Mouse (Mus musculus): Measurements from ENCODE around the gene Bicc1. TPM values are rescaled to one million over a fixed set of nuclear protein-coding genes. Genes with fewer than 3 reads are reported as not detected.
A peak's percentile ranks its signal among the peaks of the same experiment; 100 is the strongest.

Bicc1 gene
- total RNA-seq, 1 experiment, result 1.8 TPM

GRCm38 (mm10) chr10:71052748-71053147, 106.8 kb downstream of the Bicc1 start:
- TF ChIP-seq HCFC1 (IDR thresholded peaks at IDR 0.05; ENCODE audit: borderline replicate concordance, insufficient read depth, low read length) (no peak), MAFK (IDR thresholded peaks at IDR 0.05; ENCODE audit: insufficient read depth, low read depth, low read length) (no peak), ZC3H11A (IDR thresholded peaks at IDR 0.05; ENCODE audit: borderline replicate concordance, low read depth, low read length) (no peak), ZNF384 (IDR thresholded peaks at IDR 0.05; ENCODE audit: low read depth, low read length) (no peak), CHD2 (IDR thresholded peaks at IDR 0.05; ENCODE audit: low read depth, low read length) (no peak)
- no peaks in the 10 kb centered on the region for H3K9me3 ChIP-seq (ENCODE audit: control insufficient read depth, insufficient read depth, low read depth, low read length)
- H3K27ac ChIP-seq (ENCODE audit: insufficient read depth, low read depth, low read length, poor library complexity, severe bottlenecking), result no peak overlapping the region
- no peaks in the 10 kb centered on the region for H3K36me3 ChIP-seq (ENCODE audit: control insufficient read depth, insufficient read depth, low read length, poor library complexity, severe bottlenecking)
- 0 out of 4 replicates have a peak, but pooled peaks cover 0 to 3% of the 10 kb centered on the region in 2 experiments for H3K4me1 ChIP-seq (ENCODE audit: control insufficient read depth in 2 of 2, insufficient read depth in 2 of 2, low read length in 2 of 2, poor library complexity in 1 of 2)
- DNase-seq (ENCODE audit: low read depth, low spot score), result no peak
- H3K4me3 ChIP-seq (ENCODE audit: insufficient read depth in 1 of 2, low read depth in 1 of 2, low read length in 2 of 2, poor library complexity in 1 of 2, severe bottlenecking in 1 of 2), result no peak overlapping the region
- in situ Hi-C loops (cut with MboI; ENCODE audit: low sequenced_read_pairs in 2 of 2, unreplicated experiment in 2 of 2), result no loop called here
- H3K9ac ChIP-seq (ENCODE audit: insufficient read depth, low read depth, low read length, poor library complexity, severe bottlenecking), result no peak overlapping the region

- TF ChIP-seq CHD2 (IDR thresholded peaks at IDR 0.05; ENCODE audit: low read depth, low read length), result no peak
- no peak for TF ChIP-seq HCFC1 (IDR thresholded peaks at IDR 0.05; ENCODE audit: borderline replicate concordance, insufficient read depth, low read length)
- TF ChIP-seq MAFK (IDR thresholded peaks at IDR 0.05; ENCODE audit: insufficient read depth, low read depth, low read length), result no peak
- TF ChIP-seq ZC3H11A (IDR thresholded peaks at IDR 0.05; ENCODE audit: borderline replicate concordance, low read depth, low read length), result no peak
- TF ChIP-seq ZNF384 (IDR thresholded peaks at IDR 0.05; ENCODE audit: low read depth, low read length), result no peak
- Histone ChIP-seq H3K4me3 (ENCODE audit: insufficient read depth in 1 of 2, low read depth in 1 of 2, low read length in 2 of 2, poor library complexity in 1 of 2, severe bottlenecking in 1 of 2) (no peak overlapping the region), H3K9ac (ENCODE audit: insufficient read depth, low read depth, low read length, poor library complexity, severe bottlenecking) (no peak overlapping the region), H3K9me3 (ENCODE audit: control insufficient read depth, insufficient read depth, low read depth, low read length) (no peaks in the 10 kb centered on the region), H3K4me1 (ENCODE audit: control insufficient read depth in 2 of 2, insufficient read depth in 2 of 2, low read length in 2 of 2, poor library complexity in 1 of 2) (0 out of 4 replicates have a peak, but pooled peaks cover 0 to 3% of the 10 kb centered on the region in 2 experiments), H3K36me3 (ENCODE audit: control insufficient read depth, insufficient read depth, low read length, poor library complexity, severe bottlenecking) (no peaks in the 10 kb centered on the region), H3K27ac (ENCODE audit: insufficient read depth, low read depth, low read length, poor library complexity, severe bottlenecking) (no peak overlapping the region)
- DNase-seq (ENCODE audit: low read depth, low spot score), result no peak
- in situ Hi-C loops (cut with MboI; ENCODE audit: low sequenced_read_pairs in 2 of 2, unreplicated experiment in 2 of 2), result no loop called here
Measured at GRCm38 (mm10) chr10:71052208-71052607, 107.3 kb downstream of the Bicc1 start.

- in situ Hi-C loops (cut with MboI; ENCODE audit: low sequenced_read_pairs in 2 of 2, unreplicated experiment in 2 of 2), result no loop called here
- TF ChIP-seq ZNF384 (IDR thresholded peaks at IDR 0.05; ENCODE audit: low read depth, low read length), result no peak
- TF ChIP-seq CHD2 (IDR thresholded peaks at IDR 0.05; ENCODE audit: low read depth, low read length), result peak; percentile 72; the same call in 1 of the 2 replicates
- Histone ChIP-seq H3K27ac (ENCODE audit: insufficient read depth, low read depth, low read length, poor library complexity, severe bottlenecking) (no peak overlapping the region), H3K36me3 (ENCODE audit: control insufficient read depth, insufficient read depth, low read length, poor library complexity, severe bottlenecking) (no peaks in the 10 kb centered on the region), H3K9me3 (ENCODE audit: control insufficient read depth, insufficient read depth, low read depth, low read length) (no peaks in the 10 kb centered on the region), H3K4me3 (ENCODE audit: insufficient read depth in 1 of 2, low read depth in 1 of 2, low read length in 2 of 2, poor library complexity in 1 of 2, severe bottlenecking in 1 of 2) (peak overlapping the region; percentile 18 to 82; a peak in 3 of 4 replicates), H3K4me1 (ENCODE audit: control insufficient read depth in 2 of 2, insufficient read depth in 2 of 2, low read length in 2 of 2, poor library complexity in 1 of 2) (0 out of 4 replicates have a peak, but pooled peaks cover 0 to 3% of the 10 kb centered on the region in 2 experiments), H3K9ac (ENCODE audit: insufficient read depth, low read depth, low read length, poor library complexity, severe bottlenecking) (no peak overlapping the region)
- no peak for DNase-seq (ENCODE audit: low read depth, low spot score)
Measured at GRCm38 (mm10) chr10:71050722-71051333, 108.7 kb downstream of the Bicc1 start.

- Histone ChIP-seq H3K27ac (ENCODE audit: insufficient read depth, low read depth, low read length, poor library complexity, severe bottlenecking) (no peak overlapping the region), H3K4me1 (ENCODE audit: control insufficient read depth in 2 of 2, insufficient read depth in 2 of 2, low read length in 2 of 2, poor library complexity in 1 of 2) (0 out of 4 replicates have a peak, but pooled peaks cover 0 to 3% of the 10 kb centered on the region in 2 experiments), H3K36me3 (ENCODE audit: control insufficient read depth, insufficient read depth, low read length, poor library complexity, severe bottlenecking) (no peaks in the 10 kb centered on the region), H3K4me3 (ENCODE audit: insufficient read depth in 1 of 2, low read depth in 1 of 2, low read length in 2 of 2, poor library complexity in 1 of 2, severe bottlenecking in 1 of 2) (no peak overlapping the region), H3K9me3 (ENCODE audit: control insufficient read depth, insufficient read depth, low read depth, low read length) (no peaks in the 10 kb centered on the region), H3K9ac (ENCODE audit: insufficient read depth, low read depth, low read length, poor library complexity, severe bottlenecking) (no peak overlapping the region)
- DNase-seq (ENCODE audit: low read depth, low spot score), result no peak
- no peak for TF ChIP-seq ZNF384 (IDR thresholded peaks at IDR 0.05; ENCODE audit: low read depth, low read length)
- no peak for TF ChIP-seq ZC3H11A (IDR thresholded peaks at IDR 0.05; ENCODE audit: borderline replicate concordance, low read depth, low read length)
- no peak for TF ChIP-seq HCFC1 (IDR thresholded peaks at IDR 0.05; ENCODE audit: borderline replicate concordance, insufficient read depth, low read length)
- no peak for TF ChIP-seq CHD2 (IDR thresholded peaks at IDR 0.05; ENCODE audit: low read depth, low read length)
- no peak for TF ChIP-seq MAFK (IDR thresholded peaks at IDR 0.05; ENCODE audit: insufficient read depth, low read depth, low read length)
- in situ Hi-C loops (cut with MboI; ENCODE audit: low sequenced_read_pairs in 2 of 2, unreplicated experiment in 2 of 2), result no loop called here
Measured at GRCm38 (mm10) chr10:71049294-71049693, 110.2 kb downstream of the Bicc1 start.

All from ES-E14 (cell line).